ENCODE assay signal across 8 mouse cellular contexts in genomic region chr10:127078001-127078676, GRCm38 (mm10). TPM values are rescaled to one million over a fixed set of nuclear protein-coding genes. Genes with fewer than 3 reads are reported as not detected.
DNase-seq lines count a peak whose midpoint lies in the region; ATAC-seq and TF ChIP-seq lines count a peak whose summit lies in the region.

No protein-coding gene starts in this region.

- H3K4me1 ChIP-seq in liver, embryonic 11.5 days (replicated peaks; ENCODE audit: control insufficient read depth, insufficient read depth, low read length), result peaks cover 29% of the 10 kb centered on the region
- H3K4me1 ChIP-seq in forebrain, embryonic 14.5 days (ENCODE audit: control insufficient read depth, insufficient read depth, low read length), result peaks cover 31% of the 10 kb centered on the region
- H3K4me1 ChIP-seq in limb, embryonic 14.5 days (ENCODE audit: control insufficient read depth, insufficient read depth, low read length), result peaks cover 9% of the 10 kb centered on the region; the same call in 1 of the 2 replicates

- DNase-seq in liver, embryonic 11.5 days (ENCODE audit: low spot score), result no peak
- no peak for DNase-seq in liver
- DNase-seq in forebrain, embryonic 14.5 days (ENCODE audit: low spot score), result peak; percentile 76
- DNase-seq in limb, embryonic 14.5 days (ENCODE audit: low spot score), result no peak
- peak; percentile 72 to 82 for DNase-seq in right cerebral cortex, postnatal 36 days (ENCODE audit: low spot score in 2 of 2)
- DNase-seq in kidney, adult 18-20 months, result no peak
- DNase-seq in cerebellum, postnatal 36 days, result no peak

- 29% methylated on average over 12 of the region's 12 CpGs for WGBS in liver, embryonic 11.5 days
- 3% methylated on average over 12 of the region's 12 CpGs for WGBS in forebrain, embryonic 14.5 days
- WGBS in limb, embryonic 14.5 days, result 8% methylated on average over 11 of the region's 12 CpGs

- no peaks in the 10 kb centered on the region for H3K36me3 ChIP-seq in liver, embryonic 11.5 days (ENCODE audit: control insufficient read depth, insufficient read depth, low read length)
- no peaks in the 10 kb centered on the region for H3K36me3 ChIP-seq in forebrain, embryonic 14.5 days (ENCODE audit: control insufficient read depth, insufficient read depth, low read length)
- H3K36me3 ChIP-seq in limb, embryonic 14.5 days (ENCODE audit: control insufficient read depth, insufficient read depth, low read length), result no peaks in the 10 kb centered on the region

- no peak overlapping the region for H3K27ac ChIP-seq in liver, embryonic 11.5 days (ENCODE audit: low read depth, low read length)
- H3K27ac ChIP-seq in forebrain, embryonic 14.5 days (ENCODE audit: low read depth, low read length), result peak overlapping the region; percentile 86
- no peak overlapping the region for H3K27ac ChIP-seq in limb, embryonic 14.5 days (replicated peaks; ENCODE audit: low read depth, low read length)

- peaks cover 60% of the 10 kb centered on the region for H3K27me3 ChIP-seq in liver, embryonic 11.5 days (replicated peaks; ENCODE audit: control insufficient read depth, insufficient read depth, low read length)
- H3K27me3 ChIP-seq in forebrain, embryonic 14.5 days (replicated peaks; ENCODE audit: control insufficient read depth, insufficient read depth, low read length), result peaks cover 23% of the 10 kb centered on the region
- peaks cover 65% of the 10 kb centered on the region for H3K27me3 ChIP-seq in limb, embryonic 14.5 days (ENCODE audit: control insufficient read depth, insufficient read depth, low read length)

- no peaks in the 10 kb centered on the region for H3K9me3 ChIP-seq in liver, embryonic 11.5 days (ENCODE audit: control insufficient read depth, low read length)
- no peaks in the 10 kb centered on the region for H3K9me3 ChIP-seq in forebrain, embryonic 14.5 days (replicated peaks; ENCODE audit: control insufficient read depth, low read length)
- H3K9me3 ChIP-seq in limb, embryonic 14.5 days (ENCODE audit: control insufficient read depth, low read length), result no peaks in the 10 kb centered on the region

- peak overlapping the region; percentile 56 for H3K4me3 ChIP-seq in liver, embryonic 11.5 days (ENCODE audit: low read depth, low read length)
- peak overlapping the region; percentile 74 for H3K4me3 ChIP-seq in forebrain, embryonic 14.5 days (ENCODE audit: low read depth, low read length)
- H3K4me3 ChIP-seq in limb, embryonic 14.5 days (replicated peaks; ENCODE audit: low read length), result peak overlapping the region; percentile 52

- no peak overlapping the region for H3K9ac ChIP-seq in liver, embryonic 11.5 days (ENCODE audit: low read depth, low read length)
- H3K9ac ChIP-seq in forebrain, embryonic 14.5 days (ENCODE audit: low read length), result peak overlapping the region; percentile 40
- no peak overlapping the region for H3K9ac ChIP-seq in limb, embryonic 14.5 days (ENCODE audit: low read depth, low read length, severe bottlenecking)

- H3K4me2 ChIP-seq in liver, embryonic 11.5 days, result peak overlapping the region; percentile 77
- H3K4me2 ChIP-seq in forebrain, embryonic 14.5 days (ENCODE audit: low read length), result peak overlapping the region; percentile 97
- H3K4me2 ChIP-seq in limb, embryonic 14.5 days (replicated peaks; ENCODE audit: low read depth, low read length, severe bottlenecking), result peak overlapping the region; percentile 96

- no peak for ATAC-seq in liver, embryonic 11.5 days (replicated peaks; ENCODE audit: low FRiP score)
- ATAC-seq in forebrain, embryonic 14.5 days, result peak; percentile 50
- no peak for ATAC-seq in limb, embryonic 14.5 days (ENCODE audit: low FRiP score, low read depth)
- ATAC-seq in megakaryocyte, adult 5-6 weeks (ENCODE audit: poor library complexity, severe bottlenecking), result no peak

- TF ChIP-seq POLR2A in limb, embryonic 14.5 days (IDR thresholded peaks at IDR 0.05; ENCODE audit: borderline replicate concordance, extremely low read depth, insufficient read depth, insufficient read length), result no peak

RNA-seq across cellular contexts. Expression of gene Agap2, which starts 3.1 kb away (rescaled TPM):
- polyA plus RNA-seq in liver, embryonic 11.5 days (2014; fragmentation: Nextera tagmentation; extraction: Ambion mirVana), result 2.2 and 2.3 TPM in 2 replicates
- 3.9 and 4.7 TPM in 2 replicates for polyA plus RNA-seq in forebrain, embryonic 14.5 days (2014; fragmentation: Nextera tagmentation; extraction: Ambion mirVana)
- polyA plus RNA-seq in limb, embryonic 14.5 days (2012; rRNA removed), result 5.3 and 6.0 TPM in 2 replicates
- 0.32 and 0.57 TPM in 2 replicates for polyA plus RNA-seq in limb, embryonic 14.5 days (2014; fragmentation: Nextera tagmentation; extraction: Ambion mirVana)
- 4.1 and 8.3 TPM in 2 replicates for total RNA-seq in megakaryocyte, adult 5-6 weeks (2015)
- 32.5 and 35.4 TPM in 2 replicates for total RNA-seq in megakaryocyte, adult 5-6 weeks (2017)

RNA-seq across cellular contexts. Expression of gene Tspan31, which starts 8.1 kb away (rescaled TPM):
- polyA plus RNA-seq in liver, embryonic 11.5 days (2014; fragmentation: Nextera tagmentation; extraction: Ambion mirVana), result 112 and 121 TPM in 2 replicates
- polyA plus RNA-seq in forebrain, embryonic 14.5 days (2014; fragmentation: Nextera tagmentation; extraction: Ambion mirVana), result 36.7 and 44.5 TPM in 2 replicates
- 124 and 164 TPM in 2 replicates for polyA plus RNA-seq in limb, embryonic 14.5 days (2012; rRNA removed)
- polyA plus RNA-seq in limb, embryonic 14.5 days (2014; fragmentation: Nextera tagmentation; extraction: Ambion mirVana), result 58.3 and 72.1 TPM in 2 replicates
- total RNA-seq in megakaryocyte, adult 5-6 weeks (2015), result 70.0 and 82.5 TPM in 2 replicates
- total RNA-seq in megakaryocyte, adult 5-6 weeks (2017), result 61.6 and 62.5 TPM in 2 replicates

RNA-seq across cellular contexts. Expression of gene Cdk4, which starts 14.8 kb away (rescaled TPM):
- 1,533 and 1,539 TPM in 2 replicates for polyA plus RNA-seq in liver, embryonic 11.5 days (2014; fragmentation: Nextera tagmentation; extraction: Ambion mirVana)
- polyA plus RNA-seq in forebrain, embryonic 14.5 days (2014; fragmentation: Nextera tagmentation; extraction: Ambion mirVana), result 1,959 and 2,468 TPM in 2 replicates
- polyA plus RNA-seq in limb, embryonic 14.5 days (2012; rRNA removed), result 1,132 and 1,227 TPM in 2 replicates
- polyA plus RNA-seq in limb, embryonic 14.5 days (2014; fragmentation: Nextera tagmentation; extraction: Ambion mirVana), result 1,659 and 1,732 TPM in 2 replicates
- 276 and 285 TPM in 2 replicates for total RNA-seq in megakaryocyte, adult 5-6 weeks (2015)
- 174 and 258 TPM in 2 replicates for total RNA-seq in megakaryocyte, adult 5-6 weeks (2017)

RNA-seq across cellular contexts. Expression of gene March9, which starts 18.2 kb away (rescaled TPM):
- 0.38 TPM in 2 replicates for polyA plus RNA-seq in liver, embryonic 11.5 days (2014; fragmentation: Nextera tagmentation; extraction: Ambion mirVana)
- polyA plus RNA-seq in forebrain, embryonic 14.5 days (2014; fragmentation: Nextera tagmentation; extraction: Ambion mirVana), result 8.2 and 8.8 TPM in 2 replicates
- 8.6 and 9.8 TPM in 2 replicates for polyA plus RNA-seq in limb, embryonic 14.5 days (2012; rRNA removed)
- 2.7 and 3.1 TPM in 2 replicates for polyA plus RNA-seq in limb, embryonic 14.5 days (2014; fragmentation: Nextera tagmentation; extraction: Ambion mirVana)
- total RNA-seq in megakaryocyte, adult 5-6 weeks (2015), result 0.04 TPM in 1 of 2 replicates, not detected in the other
- 0.22 and 0.37 TPM in 2 replicates for total RNA-seq in megakaryocyte, adult 5-6 weeks (2017)

RNA-seq across cellular contexts. Expression of gene Cyp27b1, which starts 30.1 kb away (rescaled TPM):
- not detected in 2 replicates for polyA plus RNA-seq in liver, embryonic 11.5 days (2014; fragmentation: Nextera tagmentation; extraction: Ambion mirVana)
- polyA plus RNA-seq in forebrain, embryonic 14.5 days (2014; fragmentation: Nextera tagmentation; extraction: Ambion mirVana), result 0.09 TPM in 1 of 2 replicates, not detected in the other
- polyA plus RNA-seq in limb, embryonic 14.5 days (2012; rRNA removed), result 1.1 and 1.5 TPM in 2 replicates
- polyA plus RNA-seq in limb, embryonic 14.5 days (2014; fragmentation: Nextera tagmentation; extraction: Ambion mirVana), result 0.19 and 0.53 TPM in 2 replicates
- total RNA-seq in megakaryocyte, adult 5-6 weeks (2015), result not detected in 2 replicates
- total RNA-seq in megakaryocyte, adult 5-6 weeks (2017), result not detected in 2 replicates

Comparison
In these comparisons a context has a peak if more than half of its experiments do, and no peak if none do; other contexts are left out.
1. DNase-seq: peak in forebrain, embryonic 14.5 days (single experiment) and right cerebral cortex, postnatal 36 days (2 of 2); none in liver, embryonic 11.5 days (single experiment), liver (single experiment), limb, embryonic 14.5 days (single experiment), kidney, adult 18-20 months (single experiment) and cerebellum, postnatal 36 days (0 of 2).
2. Peak in every context shown above with its lines, with median percentiles within 50 percentile points of each other: H3K4me2 ChIP-seq and H3K4me3 ChIP-seq.